Comparison of ENCODE assay signal across 8 mouse cellular contexts in the genomic region with DNA sequence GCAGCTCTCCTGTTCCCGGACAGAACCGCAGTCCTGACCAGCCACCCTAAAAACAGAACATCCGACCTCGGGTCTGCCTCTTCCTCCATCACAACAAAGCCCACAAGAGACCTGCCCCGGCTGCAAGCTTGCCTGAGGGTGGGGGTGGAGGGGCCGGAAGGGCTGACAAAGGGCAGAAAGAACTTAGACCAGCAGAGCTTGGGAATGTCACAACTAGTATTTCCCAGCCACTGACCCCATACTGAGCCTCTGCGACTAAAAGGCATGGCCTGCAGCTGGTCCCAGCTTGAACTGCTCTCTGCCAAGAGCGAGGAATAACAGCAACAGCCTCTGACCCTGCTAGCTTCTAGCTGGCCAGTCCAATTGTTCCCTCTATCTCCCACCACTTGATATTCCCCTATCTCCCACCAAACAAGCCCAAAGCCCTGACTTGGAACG. TPM values are rescaled to one million over a fixed set of nuclear protein-coding genes. Genes with fewer than 3 reads are reported as not detected.
DNase-seq lines count a peak whose midpoint lies in the region; ATAC-seq lines count a peak whose summit lies in the region.

No protein-coding gene starts in this region.

- no peak overlapping the region for H3K4me3 ChIP-seq in heart, embryonic 16.5 days (ENCODE audit: low read length)
- H3K4me3 ChIP-seq in neural tube, embryonic 11.5 days (ENCODE audit: low read depth, low read length), result no peak overlapping the region

- ATAC-seq in heart, embryonic 16.5 days (replicated peaks; ENCODE audit: extremely low read depth, insufficient read depth, low FRiP score), result peak; percentile 61
- ATAC-seq in neural tube, embryonic 11.5 days (ENCODE audit: insufficient read depth, low FRiP score, low TSS enrichment), result no peak

- no peaks in the 10 kb centered on the region for H3K27me3 ChIP-seq in heart, embryonic 16.5 days (ENCODE audit: control insufficient read depth, insufficient read depth, low read length)
- no peaks in the 10 kb centered on the region for H3K27me3 ChIP-seq in neural tube, embryonic 11.5 days (ENCODE audit: control insufficient read depth, insufficient read depth, low read length)

- no peaks in the 10 kb centered on the region for H3K9me3 ChIP-seq in heart, embryonic 16.5 days (replicated peaks; ENCODE audit: control insufficient read depth, low read length)
- H3K9me3 ChIP-seq in neural tube, embryonic 11.5 days (ENCODE audit: control insufficient read depth, low read length), result no peaks in the 10 kb centered on the region

- peaks cover 27% of the 10 kb centered on the region for H3K4me1 ChIP-seq in heart, embryonic 16.5 days (ENCODE audit: control insufficient read depth, insufficient read depth, low read length)
- peaks cover 6% of the 10 kb centered on the region for H3K4me1 ChIP-seq in neural tube, embryonic 11.5 days (ENCODE audit: control insufficient read depth, insufficient read depth, low read length)

- WGBS in heart, embryonic 16.5 days, result 19% methylated on average over 9 of the region's 9 CpGs
- 7% methylated on average over 9 of the region's 9 CpGs for WGBS in neural tube, embryonic 11.5 days

- intact Hi-C loops in left cerebral cortex, postnatal 4 days (cut with DNase I), result no loop called here

- H3K4me2 ChIP-seq in heart, embryonic 16.5 days (ENCODE audit: low read depth, low read length), result peak overlapping the region; percentile 28
- H3K4me2 ChIP-seq in neural tube, embryonic 11.5 days (ENCODE audit: low read depth), result no peak overlapping the region

- H3K36me3 ChIP-seq in heart, embryonic 16.5 days (ENCODE audit: control insufficient read depth, insufficient read depth), result 0 out of 2 replicates have a peak, but pooled peaks cover 2% of the 10 kb centered on the region
- H3K36me3 ChIP-seq in neural tube, embryonic 11.5 days (ENCODE audit: control insufficient read depth, insufficient read depth, low read length), result no peaks in the 10 kb centered on the region

- H3K9ac ChIP-seq in heart, embryonic 16.5 days (ENCODE audit: low read length), result no peak overlapping the region; the same call in 1 of the 2 replicates
- H3K9ac ChIP-seq in neural tube, embryonic 11.5 days (ENCODE audit: low read length), result no peak overlapping the region

- peak; percentile 35 for DNase-seq in left cerebral cortex, postnatal 4 days
- DNase-seq in left cerebral cortex, adult 9 months (ENCODE audit: low spot score in 2 of 2), result no peak
- peak; percentile 32 to 66 for DNase-seq in kidney, postnatal 25 days
- DNase-seq in neural tube, embryonic 11.5 days (ENCODE audit: low spot score), result peak; percentile 33
- DNase-seq in cerebellum, postnatal 36 days, result no peak
- no peak for DNase-seq in T-cell, adult 2 months (ENCODE audit: low spot score)
- no peak for DNase-seq in B cell, adult 2 months

- H3K27ac ChIP-seq in heart, embryonic 16.5 days (ENCODE audit: low read length), result peak overlapping the region; percentile 11; the same call in 1 of the 2 replicates
- no peak overlapping the region for H3K27ac ChIP-seq in neural tube, embryonic 11.5 days (ENCODE audit: low read depth, low read length)

RNA-seq across cellular contexts. Expression of gene Myo1b, which starts 36.5 kb away (rescaled TPM):
- total RNA-seq in left cerebral cortex, postnatal 4 days (2021), result 10 to 100 TPM; 67.0 to 70.4 TPM
- polyA plus RNA-seq in heart, embryonic 16.5 days (2015; fragmentation: Nextera tagmentation; extraction: Ambion mirVana), result 26.6 and 35.2 TPM in 2 replicates
- polyA plus RNA-seq in neural tube, embryonic 11.5 days (2014; fragmentation: Nextera tagmentation; extraction: Ambion mirVana), result 112 TPM in 2 replicates

Comparison
In these comparisons a context has a peak if more than half of its experiments do, and no peak if none do; other contexts are left out.
1. DNase-seq: peak in left cerebral cortex, postnatal 4 days (single experiment), kidney, postnatal 25 days (2 of 2) and neural tube, embryonic 11.5 days (single experiment); none in left cerebral cortex, adult 9 months (0 of 2), cerebellum, postnatal 36 days (0 of 2), T-cell, adult 2 months (single experiment) and B cell, adult 2 months (0 of 2).